Mouse (Mus musculus) megakaryocyte, adult 5-6 weeks (primary cell): ENCODE results near the gene Slc7a4. TPM values are rescaled to one million over a fixed set of nuclear protein-coding genes. Genes with fewer than 3 reads are reported as not detected.

Source experiments
- ATAC-seq: 2 replicates; pipeline ENCODE4 v1.8.0; 2016; ENCODE audit warnings: mild to moderate bottlenecking, inconsistent platforms; ENCODE audit not compliant: poor library complexity, severe bottlenecking
- total RNA-seq, 2 experiments: library from RNA; stranded (forward) in 1 of 2; stranded (reverse) in 1 of 2; fragments of 153-499, 151-499 nt in 1 of 2; fragments of 221-1000, 200-1000 nt in 1 of 2; gene quantifications; 2 replicates each; pipeline versions ENCODE4 v1.2.3 to v1.2.4; 2015 to 2017

Gene Slc7a4
- total RNA-seq, 2 experiments from 2014 or later: 0.40 TPM; not detected in 1

DNA sequence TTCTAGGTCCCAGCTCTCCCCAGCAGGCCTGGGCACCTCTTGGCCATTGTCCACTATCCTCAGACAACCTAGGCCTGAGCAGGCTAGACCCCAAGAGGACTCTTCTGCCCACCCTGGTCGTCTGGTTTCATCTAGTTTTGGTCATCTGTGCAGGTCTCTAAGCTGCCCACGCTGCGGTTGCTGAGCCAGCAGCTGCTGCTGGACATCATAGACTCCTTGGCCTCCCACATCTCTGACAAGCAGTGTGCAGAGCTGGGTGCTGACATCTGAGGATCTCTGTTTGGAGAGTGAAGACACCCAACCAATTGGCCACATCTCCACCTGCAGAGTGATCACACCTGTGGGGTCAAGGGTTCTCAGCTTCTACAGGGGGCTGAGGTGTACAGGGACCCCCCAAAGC lies 57.5 kb downstream of the Slc7a4 start:
- ATAC-seq: no peak

DNA sequence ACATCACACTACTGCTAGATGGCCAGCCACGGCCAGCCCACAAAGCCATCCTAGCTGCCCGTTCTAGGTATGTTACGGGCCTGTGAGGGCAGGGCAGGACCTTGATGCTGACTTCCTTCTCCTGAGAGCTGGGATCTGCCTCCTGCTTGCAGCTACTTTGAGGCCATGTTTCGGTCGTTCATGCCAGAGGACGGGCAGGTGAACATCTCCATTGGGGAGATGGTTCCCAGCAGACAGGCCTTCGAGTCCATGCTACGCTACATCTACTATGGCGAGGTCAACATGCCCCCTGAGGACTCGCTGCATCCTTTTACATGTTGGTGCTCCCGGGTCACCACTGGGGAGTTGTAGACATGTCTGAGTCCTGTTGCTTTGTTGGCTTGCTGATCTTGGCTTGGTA lies 58.9 kb downstream of the Slc7a4 start:
- ATAC-seq: no peak

Other genes with a start within 250 kb of the Slc7a4 start
- 29.6 and 35.1 TPM in 2 replicates for gene Snap29, start 177.2 kb downstream of the Slc7a4 start, total RNA-seq (2015)
- 36.0 and 38.7 TPM in 2 replicates for gene Snap29, start 177.2 kb downstream of the Slc7a4 start, total RNA-seq (2017)
- 51.5 and 77.1 TPM in 2 replicates for gene Pi4ka, start 176.9 kb downstream of the Slc7a4 start, total RNA-seq (2015)
- 34.2 and 44.7 TPM in 2 replicates for gene Pi4ka, start 176.9 kb downstream of the Slc7a4 start, total RNA-seq (2017)
- 25.4 and 29.5 TPM in 2 replicates for gene Crkl, start 131.2 kb downstream of the Slc7a4 start, total RNA-seq (2015)
- gene Crkl, start 131.2 kb downstream of the Slc7a4 start, total RNA-seq (2017): 25.9 and 26.5 TPM in 2 replicates
- not detected in 2 replicates for gene Aifm3, start 93.6 kb downstream of the Slc7a4 start, total RNA-seq (2015)
- gene Aifm3, start 93.6 kb downstream of the Slc7a4 start, total RNA-seq (2017): not detected in 2 replicates
- 19.2 and 27.7 TPM in 2 replicates for gene Lztr1, start 74.5 kb downstream of the Slc7a4 start, total RNA-seq (2015)
- gene Lztr1, start 74.5 kb downstream of the Slc7a4 start, total RNA-seq (2017): 38.1 and 49.8 TPM in 2 replicates
- gene Thap7, start 52.1 kb downstream of the Slc7a4 start, total RNA-seq (2015): 8.9 and 14.9 TPM in 2 replicates
- 19.1 and 29.2 TPM in 2 replicates for gene Thap7, start 52.1 kb downstream of the Slc7a4 start, total RNA-seq (2017)
- not detected in 2 replicates for gene Lrrc74b, start 22.0 kb downstream of the Slc7a4 start, total RNA-seq (2015)
- not detected in 2 replicates for gene Lrrc74b, start 22.0 kb downstream of the Slc7a4 start, total RNA-seq (2017)
- gene P2rx6, start 21.3 kb downstream of the Slc7a4 start, total RNA-seq (2015): not detected in 2 replicates
- not detected in 2 replicates for gene P2rx6, start 21.3 kb downstream of the Slc7a4 start, total RNA-seq (2017)
- gene Smpd4, start 36.1 kb upstream of the Slc7a4 start, total RNA-seq (2015): 35.2 and 35.7 TPM in 2 replicates
- gene Smpd4, start 36.1 kb upstream of the Slc7a4 start, total RNA-seq (2017): 27.0 and 31.0 TPM in 2 replicates
- 0.36 TPM in 1 of 2 replicates, not detected in the other for gene Ccdc74a, start 63.3 kb upstream of the Slc7a4 start, total RNA-seq (2015)
- not detected in 2 replicates for gene Ccdc74a, start 63.3 kb upstream of the Slc7a4 start, total RNA-seq (2017)
- 61.4 and 67.1 TPM in 2 replicates for gene Med15, start 149.7 kb upstream of the Slc7a4 start, total RNA-seq (2015)
- 28.6 and 49.3 TPM in 2 replicates for gene Med15, start 149.7 kb upstream of the Slc7a4 start, total RNA-seq (2017)
- gene Klhl22, start 176.4 kb upstream of the Slc7a4 start, total RNA-seq (2015): 5.0 and 6.9 TPM in 2 replicates
- 7.0 and 8.3 TPM in 2 replicates for gene Klhl22, start 176.4 kb upstream of the Slc7a4 start, total RNA-seq (2017)
- gene Scarf2, start 214.1 kb upstream of the Slc7a4 start, total RNA-seq (2015): 0.07 TPM in 1 of 2 replicates, not detected in the other
- not detected in 2 replicates for gene Scarf2, start 214.1 kb upstream of the Slc7a4 start, total RNA-seq (2017)
- not detected in 2 replicates for gene B830017H08Rik, start 249.9 kb upstream of the Slc7a4 start, total RNA-seq (2015)
- gene B830017H08Rik, start 249.9 kb upstream of the Slc7a4 start, total RNA-seq (2017): not detected in 2 replicates